Mouse (Mus musculus): Measurements from ENCODE around the gene Galnt10. TPM values are rescaled to one million over a fixed set of nuclear protein-coding genes. Genes with fewer than 3 reads are reported as not detected.

The Galnt10 gene
- 1 to 10 TPM; 6.8 to 7.1 TPM for total RNA-seq (2021)

- peak; percentile 78 to 86 for DNase-seq (ENCODE audit: low spot score in 2 of 2)
- intact Hi-C loops (cut with DNase I) = no loop called here
Observed at GRCm38 (mm10) chr11:57645018-57645559, at the start of gene Galnt10. Galnt10 (plus strand) TSS chr11:57645442.

DNA sequence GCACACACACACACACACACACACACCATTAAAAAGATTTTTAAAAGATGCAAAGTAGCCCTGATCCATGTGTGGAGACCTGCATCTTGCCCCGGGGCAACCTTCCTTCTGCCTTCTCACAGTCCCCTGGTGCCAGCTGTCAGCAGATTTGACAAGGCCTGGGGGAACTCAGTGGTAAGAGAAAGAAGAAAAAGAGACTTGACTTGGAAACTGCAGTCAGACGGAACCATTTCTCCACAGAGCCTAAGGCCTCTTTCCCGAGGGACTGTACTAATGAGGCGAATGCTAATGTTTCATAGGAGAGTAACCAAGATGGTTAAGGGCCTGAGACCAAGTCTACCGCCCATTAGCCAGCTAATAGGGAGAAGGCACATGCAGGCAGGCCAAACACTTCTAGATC is 49.3 kb upstream of the Galnt10 start:
- intact Hi-C loops (cut with DNase I) = no loop called here
- DNase-seq (ENCODE audit: low spot score in 2 of 2) = no peak

GRCm38 (mm10) chr11:57598161-57598560 is 47.1 kb upstream of the Galnt10 start:
- intact Hi-C loops (cut with DNase I) = no loop called here
- peak; percentile 50 to 90 for DNase-seq (ENCODE audit: low spot score in 2 of 2)

GRCm38 (mm10) chr11:57599304-57599703 is 45.9 kb upstream of the Galnt10 start:
- intact Hi-C loops (cut with DNase I) = no loop called here
- DNase-seq (ENCODE audit: low spot score in 2 of 2) = no peak

- DNase-seq (ENCODE audit: low spot score in 2 of 2) = no peak
- intact Hi-C loops (cut with DNase I) = no loop called here
Observed at GRCm38 (mm10) chr11:57600113-57600512, 45.1 kb upstream of the Galnt10 start.

GRCm38 (mm10) chr11:57600621-57601121 is 44.6 kb upstream of the Galnt10 start:
- intact Hi-C loops (cut with DNase I) = no loop called here
- DNase-seq (ENCODE audit: low spot score in 2 of 2) = peak; percentile 25 to 52

GRCm38 (mm10) chr11:57601806-57602455 is 43.3 kb upstream of the Galnt10 start:
- intact Hi-C loops (cut with DNase I) = no loop called here
- no peak for DNase-seq (ENCODE audit: low spot score in 2 of 2)

DNA sequence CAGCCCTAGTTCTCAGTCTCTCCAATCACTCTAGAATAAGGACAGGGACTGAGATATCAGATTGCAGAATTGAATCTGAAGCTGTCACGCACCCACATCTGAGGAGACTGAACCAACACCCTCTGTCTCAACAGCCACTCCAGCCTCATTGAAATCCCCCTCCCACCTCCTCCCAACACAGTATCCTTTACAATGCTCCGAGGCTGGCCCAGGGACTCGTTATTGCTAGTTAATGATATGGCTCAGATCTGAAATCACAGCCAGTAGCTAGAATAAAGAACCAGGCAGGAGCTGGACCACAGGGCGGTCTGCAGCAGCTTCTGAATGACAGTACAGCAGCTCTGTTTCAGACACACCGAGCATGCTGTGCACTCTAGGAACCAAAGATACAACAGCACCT is 40.2 kb upstream of the Galnt10 start:
- intact Hi-C loops (cut with DNase I) = no loop called here
- DNase-seq (ENCODE audit: low spot score in 2 of 2) = no peak

- DNase-seq (ENCODE audit: low spot score in 2 of 2) = no peak
Observed at GRCm38 (mm10) chr11:57605660-57606059, 39.6 kb upstream of the Galnt10 start.

GRCm38 (mm10) chr11:57614502-57614901 is 30.7 kb upstream of the Galnt10 start:
- no peak for DNase-seq (ENCODE audit: low spot score in 2 of 2)
- intact Hi-C loops (cut with DNase I) = no loop called here

More at GRCm38 (mm10) chr11:57605660-57606059, 39.6 kb upstream of the Galnt10 start:
- intact Hi-C loops (cut with DNase I) = no loop called here

GRCm38 (mm10) chr11:57615286-57615685 is 30.0 kb upstream of the Galnt10 start:
- intact Hi-C loops (cut with DNase I) = no loop called here

GRCm38 (mm10) chr11:57615871-57616270 is 29.4 kb upstream of the Galnt10 start:
- no peak for DNase-seq (ENCODE audit: low spot score in 2 of 2)
- intact Hi-C loops (cut with DNase I) = no loop called here

More at GRCm38 (mm10) chr11:57615286-57615685, 30.0 kb upstream of the Galnt10 start:
- DNase-seq (ENCODE audit: low spot score in 2 of 2) = no peak

GRCm38 (mm10) chr11:57617526-57618264 is 27.5 kb upstream of the Galnt10 start:
- intact Hi-C loops (cut with DNase I) = loop anchor here (1.0 kb wide), 1 partner anchor 161 kb away; no protein-coding TSS in a partner anchor
- DNase-seq (ENCODE audit: low spot score in 2 of 2) = peak; percentile 49 to 51

DNA sequence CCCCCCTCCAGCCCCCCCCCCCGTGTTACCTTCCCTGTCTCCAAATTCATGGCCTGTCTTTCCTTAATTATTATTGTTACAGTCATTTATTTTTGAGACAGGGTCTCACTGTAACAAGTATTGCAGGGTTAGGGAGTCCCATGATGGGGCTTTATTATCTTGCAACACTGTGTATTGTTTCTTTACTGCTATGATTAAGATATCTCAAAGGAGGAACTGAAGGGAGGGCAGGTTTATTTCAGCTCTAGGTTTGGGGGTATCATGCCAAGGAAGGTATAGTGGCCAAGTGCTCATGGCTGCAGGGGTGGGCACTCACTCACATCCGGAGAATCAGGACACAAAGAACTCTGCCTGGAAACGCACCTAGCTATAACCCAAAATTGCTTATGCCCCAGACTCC is 23.8 kb upstream of the Galnt10 start:
- no peak for DNase-seq (ENCODE audit: low spot score in 2 of 2)
- intact Hi-C loops (cut with DNase I) = no loop called here

DNA sequence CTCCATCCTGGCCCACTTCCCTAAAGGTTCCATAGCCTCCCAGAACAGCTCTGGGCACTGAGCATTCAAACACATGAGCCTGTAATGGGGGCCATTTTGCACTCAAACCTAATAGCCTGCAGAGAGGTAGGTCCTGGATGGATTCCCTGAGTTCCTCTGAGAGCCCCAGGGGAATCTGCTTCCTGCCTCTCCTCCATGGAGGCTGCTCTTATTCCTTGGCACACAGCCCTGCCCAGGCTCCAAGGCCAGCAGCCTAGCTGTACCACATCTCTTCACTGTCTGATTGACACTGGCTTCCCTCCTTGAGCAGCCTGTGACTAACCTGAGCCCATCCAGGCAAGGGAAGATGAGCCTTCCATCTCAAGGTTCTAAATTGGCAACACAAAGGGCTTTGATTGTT is 23.4 kb upstream of the Galnt10 start:
- intact Hi-C loops (cut with DNase I) = no loop called here

GRCm38 (mm10) chr11:57624490-57624893 is 20.8 kb upstream of the Galnt10 start:
- DNase-seq (ENCODE audit: low spot score in 2 of 2) = no peak
- intact Hi-C loops (cut with DNase I) = no loop called here

More for the DNA sequence above, 23.4 kb upstream of the Galnt10 start:
- no peak for DNase-seq (ENCODE audit: low spot score in 2 of 2)

DNA sequence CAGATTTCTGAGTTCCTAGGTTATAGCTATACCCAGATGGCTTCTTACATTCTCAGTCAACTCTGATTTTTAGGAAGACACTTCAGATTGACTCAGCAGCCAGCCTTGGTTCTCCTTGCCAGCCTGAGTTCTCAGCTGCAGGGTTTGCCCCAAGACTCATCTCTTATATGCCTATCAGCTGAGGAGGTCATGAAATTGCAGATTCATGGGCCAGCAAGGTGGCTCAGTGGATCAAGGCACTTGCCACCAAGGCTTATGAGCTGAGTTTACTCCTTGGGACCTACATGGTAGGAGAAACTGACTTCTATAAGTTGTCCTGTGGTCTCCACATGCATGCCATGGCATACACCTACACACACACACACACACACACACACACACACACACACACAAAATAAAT is 19.8 kb upstream of the Galnt10 start:
- no peak for DNase-seq (ENCODE audit: low spot score in 2 of 2)
- intact Hi-C loops (cut with DNase I) = loop anchor here (5.0 kb wide), 1 partner anchor 78 kb away; no protein-coding TSS in a partner anchor

DNA sequence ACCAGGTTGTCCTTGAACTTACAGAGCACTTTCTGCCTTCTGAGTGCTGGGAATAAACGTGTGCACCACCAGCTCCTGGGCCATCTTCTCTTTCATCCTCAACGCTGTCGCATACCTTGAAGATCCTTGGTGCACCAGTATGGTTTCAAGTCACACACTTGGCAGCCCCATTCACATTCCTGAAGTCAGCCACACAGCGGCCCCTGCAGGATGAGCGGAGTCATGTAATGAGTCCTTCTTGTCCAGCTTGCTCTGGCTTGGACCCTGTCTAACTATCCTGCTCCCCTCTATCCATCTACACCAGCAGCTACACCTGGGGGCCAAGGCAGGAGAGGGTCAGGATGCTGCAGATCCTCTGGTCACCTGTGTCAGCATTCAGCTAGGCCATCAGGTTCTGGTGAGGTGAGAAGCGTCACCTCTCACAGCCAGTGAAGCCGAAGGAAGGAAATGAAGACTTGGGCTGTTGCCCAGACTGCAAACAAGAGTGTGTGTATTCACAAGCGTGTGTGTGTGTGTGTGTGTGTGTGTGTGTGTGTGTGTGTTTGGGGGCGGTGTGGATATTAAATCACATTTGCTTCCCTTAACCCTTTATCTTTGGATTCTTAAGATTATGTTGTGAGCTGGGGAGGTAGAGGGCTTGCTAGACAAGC is 18.0 kb upstream of the Galnt10 start:
- intact Hi-C loops (cut with DNase I) = loop anchor here (5.0 kb wide), 1 partner anchor 80 kb away; no protein-coding TSS in a partner anchor
- no peak for DNase-seq (ENCODE audit: low spot score in 2 of 2)

DNA sequence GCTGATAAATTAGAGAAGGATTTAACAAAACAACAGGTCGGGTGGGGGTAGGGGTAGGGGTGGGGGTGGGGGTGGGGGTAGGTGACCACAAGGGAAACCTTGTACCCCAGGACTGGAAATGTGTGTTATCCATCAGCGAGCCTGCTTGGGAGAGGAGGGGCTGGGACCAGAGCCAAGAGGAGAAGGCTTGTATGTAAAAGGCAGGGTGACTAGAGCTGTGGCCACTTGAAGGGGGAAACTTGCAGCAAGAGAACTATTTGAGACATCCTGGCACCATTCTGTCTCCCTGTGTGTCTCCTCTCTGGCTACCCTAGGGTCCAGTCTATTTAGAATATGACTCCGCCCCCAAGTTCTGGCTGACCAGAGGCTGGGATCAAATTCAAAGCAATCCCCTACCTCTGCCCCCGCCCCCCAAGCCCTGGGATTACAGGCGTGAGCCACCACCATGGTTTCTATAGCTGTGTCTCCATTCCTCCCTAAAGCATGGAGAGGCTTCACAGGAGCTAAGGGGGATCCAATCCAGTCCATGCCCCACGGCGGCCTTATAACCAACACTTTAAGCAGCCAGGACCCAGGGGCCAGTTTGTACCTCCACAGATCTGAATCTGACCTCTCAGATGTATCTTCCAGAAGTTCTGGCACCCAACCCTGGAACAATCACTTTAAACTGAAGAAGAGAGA is 13.3 kb upstream of the Galnt10 start:
- no peak for DNase-seq (ENCODE audit: low spot score in 2 of 2)
- intact Hi-C loops (cut with DNase I) = no loop called here
